Mouse (Mus musculus) heart, embryonic 12.5 days (tissue): ENCODE results near the gene Ndufs8. TPM values are rescaled to one million over a fixed set of nuclear protein-coding genes. Genes with fewer than 3 reads are reported as not detected.

Source experiments
- ATAC-seq: fragments of 200-750 bp; cut with Nextera tagmentation; 2 replicates; pipeline ENCODE4 v1.8.0; 2017; ENCODE audit warnings: moderate TSS enrichment, moderate library complexity; ENCODE audit not compliant: insufficient number of reproducible peaks, low FRiP score
- H3K27ac ChIP-seq: fragments of 300-500 bp; sonication (generic); 2 replicates; pipeline ENCODE4 v1.5.1; 2016; ENCODE audit warnings: mild to moderate bottlenecking, moderate library complexity; ENCODE audit not compliant: poor library complexity, severe bottlenecking
- H3K27me3 ChIP-seq: fragments of 300-500 bp; sonication (generic); replicated peaks from 2 replicates; pipeline ENCODE4 v1.6.1; 2016; ENCODE audit warnings: mild to moderate bottlenecking, moderate library complexity
- H3K36me3 ChIP-seq: fragments of 300-500 bp; sonication (generic); 2 replicates; pipeline ENCODE4 v1.6.1; 2016; ENCODE audit warnings: mild to moderate bottlenecking, moderate library complexity
- H3K4me1 ChIP-seq: fragments of 300-500 bp; sonication (generic); replicated peaks from 2 replicates; pipeline ENCODE4 v1.6.1; 2016; ENCODE audit warnings: mild to moderate bottlenecking
- H3K4me2 ChIP-seq: fragments of 300-500 bp; sonication (generic); 2 replicates; pipeline ENCODE4 v1.6.1; 2016; ENCODE audit warnings: mild to moderate bottlenecking, moderate library complexity
- H3K4me3 ChIP-seq: fragments of 300-500 bp; sonication (generic); 2 replicates; pipeline ENCODE4 v1.5.1; 2016; ENCODE audit warnings: mild to moderate bottlenecking
- H3K9ac ChIP-seq: fragments of 300-500 bp; sonication (generic); 2 replicates; pipeline ENCODE4 v1.6.1; 2016; ENCODE audit warnings: mild to moderate bottlenecking, moderate library complexity
- H3K9me3 ChIP-seq: fragments of 300-500 bp; sonication (generic); replicated peaks from 2 replicates; pipeline ENCODE4 v1.6.1; 2016; ENCODE audit warnings: mild to moderate bottlenecking, moderate library complexity
- WGBS: fragments of 180-500 bp; shearing (Covaris S2); methylation state at CpG from one replicate; pipeline ENCODE4 v1.1.7; 2016; 5-methylcytosine and 5-hydroxymethylcytosine counted together
- polyA plus RNA-seq: library from polyadenylated mRNA; unstranded; fragments of >200 nt; fragmentation: Nextera tagmentation; extraction: Ambion mirVana; gene quantifications from 2 replicates; pipeline ENCODE4 v1.2.1, GENCODE M21; 2016

Ndufs8 gene
- polyA plus RNA-seq, 1 experiment from 2014 or later, result 324 TPM

DNA sequence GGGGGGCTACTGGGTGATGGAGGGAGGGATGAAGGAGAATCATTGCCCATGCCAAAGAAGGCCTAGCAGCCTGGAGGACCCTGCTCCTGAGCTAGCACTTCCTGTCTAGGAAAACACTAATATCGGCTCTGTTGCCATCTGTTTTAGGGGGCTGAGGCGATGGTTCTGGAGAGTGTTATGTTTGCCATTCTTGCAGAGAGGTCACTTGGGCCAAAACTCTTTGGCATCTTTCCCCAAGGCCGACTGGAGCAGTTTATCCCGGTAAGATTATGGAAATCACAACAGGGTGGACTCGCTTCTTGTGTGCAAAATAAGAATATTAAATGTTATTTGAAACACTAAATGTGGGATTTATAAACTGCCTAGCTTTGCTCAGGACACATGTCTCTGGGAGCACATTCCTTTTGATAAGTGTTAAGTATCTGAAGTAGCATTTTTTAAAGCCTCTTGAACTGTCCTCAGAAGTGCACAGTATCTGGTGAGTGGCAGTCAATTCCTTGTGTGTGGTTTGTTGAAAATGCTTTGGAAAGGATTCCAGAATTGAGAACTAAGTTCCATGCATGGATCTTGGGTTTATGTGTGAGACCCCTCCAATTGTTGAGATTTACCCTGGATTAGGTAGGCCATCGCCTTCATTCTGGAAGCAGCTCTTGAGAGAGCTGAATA is 28.1 kb downstream of the Ndufs8 start:
- 42% methylated on average over 6 of the region's 6 CpGs for WGBS
- H3K27me3 ChIP-seq, result no peaks in the 10 kb centered on the region
- H3K4me1 ChIP-seq, result peaks cover 18% of the 10 kb centered on the region
- H3K9me3 ChIP-seq, result no peaks in the 10 kb centered on the region
- no peak overlapping the region for H3K4me2 ChIP-seq
- H3K4me3 ChIP-seq, result no peak overlapping the region
- peak overlapping the region; percentile 28; the same call in 1 of the 2 replicates for H3K27ac ChIP-seq
- peaks cover 36% of the 10 kb centered on the region for H3K36me3 ChIP-seq
- no peak overlapping the region for H3K9ac ChIP-seq
- no peak for ATAC-seq

- Histone ChIP-seq H3K4me1 (peaks cover 18% of the 10 kb centered on the region), H3K9me3 (no peaks in the 10 kb centered on the region), H3K4me3 (no peak overlapping the region), H3K36me3 (peaks cover 21% of the 10 kb centered on the region), H3K27me3 (no peaks in the 10 kb centered on the region), H3K4me2 (no peak overlapping the region), H3K9ac (no peak overlapping the region), H3K27ac (no peak overlapping the region)
- ATAC-seq, result no peak
- WGBS, result 82% methylated on average over 4 of the region's 4 CpGs
Measured at GRCm38 (mm10) chr19:3882214-3882613, 30.4 kb downstream of the Ndufs8 start.

GRCm38 (mm10) chr19:3880054-3880848 is 32.3 kb downstream of the Ndufs8 start:
- no peak for ATAC-seq
- no peak overlapping the region for H3K4me2 ChIP-seq
- H3K27me3 ChIP-seq, result no peaks in the 10 kb centered on the region

DNA sequence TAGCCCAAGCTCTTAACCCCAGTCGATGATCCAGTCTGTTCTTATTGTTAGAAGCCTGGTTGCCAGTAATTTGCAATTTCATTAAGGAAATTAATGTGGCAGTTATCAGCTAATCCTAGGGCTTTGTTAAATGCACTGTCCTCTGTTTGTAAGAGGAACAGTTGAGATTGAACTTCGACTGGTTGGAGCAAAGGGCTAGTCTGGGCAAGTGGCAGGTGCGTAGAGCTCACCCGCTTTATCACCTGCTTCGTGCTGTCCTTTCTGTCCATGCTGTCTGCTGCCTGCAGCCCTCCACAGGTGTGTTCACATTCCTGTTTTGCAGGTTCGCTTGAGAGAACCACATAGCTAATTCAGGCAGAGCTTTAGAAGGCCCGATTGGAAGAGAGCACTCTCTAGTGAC is 37.5 kb downstream of the Ndufs8 start:
- Histone ChIP-seq H3K4me3 (no peak overlapping the region), H3K36me3 (peaks cover 13% of the 10 kb centered on the region; the same call in 1 of the 2 replicates), H3K27ac (no peak overlapping the region), H3K4me1 (peaks cover 10% of the 10 kb centered on the region), H3K4me2 (no peak overlapping the region), H3K9ac (no peak overlapping the region), H3K9me3 (no peaks in the 10 kb centered on the region), H3K27me3 (no peaks in the 10 kb centered on the region)
- WGBS, result 80% methylated on average over 7 of the region's 7 CpGs
- no peak for ATAC-seq

More at GRCm38 (mm10) chr19:3880054-3880848, 32.3 kb downstream of the Ndufs8 start:
- Histone ChIP-seq H3K4me3 (no peak overlapping the region), H3K9ac (no peak overlapping the region), H3K27ac (no peak overlapping the region), H3K4me1 (peaks cover 17% of the 10 kb centered on the region), H3K36me3 (peaks cover 14% of the 10 kb centered on the region; the same call in 1 of the 2 replicates), H3K9me3 (no peaks in the 10 kb centered on the region)
- 85% methylated on average over 6 of the region's 6 CpGs for WGBS

DNA sequence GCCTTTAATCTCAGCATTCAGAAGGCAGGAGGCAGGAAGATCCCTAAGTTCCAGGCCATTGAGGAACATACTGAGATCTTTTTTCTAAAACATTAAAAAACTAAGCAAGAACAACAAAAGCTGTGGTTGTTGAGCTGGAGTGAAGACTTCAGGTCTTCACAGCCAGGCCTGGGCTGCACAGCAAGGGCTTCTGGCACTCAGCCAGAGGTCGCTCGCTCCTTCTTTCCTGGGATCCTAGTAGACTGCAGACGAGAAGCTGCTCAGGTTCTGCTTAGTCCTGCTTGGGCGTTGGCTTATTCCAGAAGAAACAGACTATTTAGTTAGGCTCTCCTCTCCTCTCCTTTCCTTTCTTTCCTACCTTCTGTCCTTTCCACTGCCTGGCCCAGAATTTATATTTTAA is 40.2 kb downstream of the Ndufs8 start:
- no peak overlapping the region for H3K9ac ChIP-seq
- no peaks in the 10 kb centered on the region for H3K9me3 ChIP-seq
- peaks cover 13% of the 10 kb centered on the region; the same call in 1 of the 2 replicates for H3K36me3 ChIP-seq
- no peaks in the 10 kb centered on the region for H3K27me3 ChIP-seq
- H3K4me2 ChIP-seq, result no peak overlapping the region
- H3K4me1 ChIP-seq, result peaks cover 14% of the 10 kb centered on the region
- ATAC-seq, result no peak
- no peak overlapping the region for H3K4me3 ChIP-seq
- 45% methylated on average over 4 of the region's 4 CpGs for WGBS
- H3K27ac ChIP-seq, result no peak overlapping the region

DNA sequence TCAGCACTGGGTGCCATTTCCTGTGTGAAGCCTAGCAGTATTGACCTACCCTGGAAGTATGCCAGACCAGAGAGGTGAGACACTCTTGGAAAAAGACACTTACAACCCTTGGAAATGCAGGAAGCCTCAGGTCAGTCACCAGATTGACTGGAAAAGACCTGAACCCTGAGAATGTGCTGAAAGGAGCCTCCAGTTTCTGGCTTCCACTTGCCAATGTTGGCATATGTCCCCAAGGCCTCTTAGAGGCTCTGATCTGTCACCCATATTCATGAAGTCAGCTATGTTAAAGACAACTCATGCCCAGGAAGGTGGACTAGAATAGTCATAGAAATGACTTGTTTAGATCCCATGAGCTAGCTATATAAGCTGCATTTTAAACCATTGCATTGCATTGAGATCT is 41.1 kb downstream of the Ndufs8 start:
- H3K9ac ChIP-seq, result no peak overlapping the region
- H3K27ac ChIP-seq, result no peak overlapping the region

DNA sequence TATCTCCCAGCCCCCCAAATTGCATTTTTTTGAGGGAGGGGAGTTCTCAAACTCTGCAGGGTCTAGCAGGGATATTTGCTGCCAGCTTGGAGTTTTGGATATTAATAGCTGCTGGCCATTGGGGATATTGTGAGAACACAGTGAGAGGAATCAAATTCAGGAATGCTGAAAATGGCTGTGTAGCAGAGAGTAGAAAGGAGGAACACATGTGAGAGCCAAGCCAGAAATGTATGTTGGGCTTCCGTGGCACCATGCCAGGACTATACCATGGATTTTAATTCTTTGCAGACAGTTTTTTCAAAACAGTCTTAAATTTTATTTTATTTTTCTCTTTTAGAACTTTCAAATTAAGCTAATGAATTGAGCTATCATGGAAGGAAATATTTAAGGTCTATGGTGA is 44.3 kb downstream of the Ndufs8 start:
- H3K4me1 ChIP-seq, result peaks cover 14% of the 10 kb centered on the region
- no peak overlapping the region for H3K9ac ChIP-seq
- H3K36me3 ChIP-seq, result peaks cover 12% of the 10 kb centered on the region
- H3K27me3 ChIP-seq, result no peaks in the 10 kb centered on the region
- H3K9me3 ChIP-seq, result no peaks in the 10 kb centered on the region
- no peak overlapping the region for H3K4me3 ChIP-seq
- H3K27ac ChIP-seq, result no peak overlapping the region
- no peak overlapping the region for H3K4me2 ChIP-seq
- 87% methylated on average over 1 of the region's 1 CpGs for WGBS
- no peak for ATAC-seq

More for the DNA sequence above, 41.1 kb downstream of the Ndufs8 start:
- no peak for ATAC-seq
- H3K4me1 ChIP-seq, result peaks cover 14% of the 10 kb centered on the region
- no peaks in the 10 kb centered on the region for H3K27me3 ChIP-seq
- H3K4me2 ChIP-seq, result no peak overlapping the region
- peaks cover 7% of the 10 kb centered on the region; the same call in 1 of the 2 replicates for H3K36me3 ChIP-seq
- no peak overlapping the region for H3K4me3 ChIP-seq
- no peaks in the 10 kb centered on the region for H3K9me3 ChIP-seq

DNA sequence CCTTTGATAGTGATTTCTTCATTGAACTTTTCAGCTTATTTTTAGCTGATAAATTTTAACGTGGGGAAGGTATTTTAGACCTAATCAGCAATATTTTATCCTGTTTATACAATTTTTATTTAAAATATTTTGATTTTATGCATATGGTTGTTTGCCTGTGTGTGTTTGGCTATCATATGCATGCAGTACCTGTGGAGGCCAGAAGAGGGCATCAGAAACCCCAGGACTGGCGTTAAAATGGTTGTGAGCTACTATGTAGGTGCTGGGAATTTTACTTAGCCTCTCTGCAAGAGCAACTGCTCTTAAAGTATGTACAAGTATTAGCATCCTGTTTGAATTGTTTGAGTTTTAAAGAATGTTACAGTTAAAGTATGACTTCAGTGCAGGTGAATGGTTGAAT is 47.6 kb downstream of the Ndufs8 start:
- no peak overlapping the region for H3K4me2 ChIP-seq
- no peak overlapping the region for H3K9ac ChIP-seq
- H3K4me1 ChIP-seq, result peaks cover 14% of the 10 kb centered on the region
- H3K9me3 ChIP-seq, result no peaks in the 10 kb centered on the region
- no peak for ATAC-seq
- H3K36me3 ChIP-seq, result peaks cover 16% of the 10 kb centered on the region
- 81% methylated on average over 2 of the region's 2 CpGs for WGBS
- H3K4me3 ChIP-seq, result no peak overlapping the region
- no peaks in the 10 kb centered on the region for H3K27me3 ChIP-seq
- no peak overlapping the region for H3K27ac ChIP-seq

GRCm38 (mm10) chr19:3862713-3863112 is 49.9 kb downstream of the Ndufs8 start:
- Histone ChIP-seq H3K9ac (no peak overlapping the region), H3K27ac (no peak overlapping the region), H3K4me2 (no peak overlapping the region), H3K4me1 (peaks cover 10% of the 10 kb centered on the region), H3K4me3 (no peak overlapping the region), H3K9me3 (no peaks in the 10 kb centered on the region), H3K36me3 (peaks cover 16% of the 10 kb centered on the region), H3K27me3 (no peaks in the 10 kb centered on the region)
- 46% methylated on average over 2 of the region's 2 CpGs for WGBS
- no peak for ATAC-seq
